Mouse (Mus musculus) kidney, embryonic 15.5 days (tissue): ENCODE measurements around the gene Hpn. TPM values are rescaled to one million over a fixed set of nuclear protein-coding genes. Genes with fewer than 3 reads are reported as not detected.

Source experiments
- ATAC-seq: fragments of 200-750 bp; cut with Nextera tagmentation; replicated peaks from 2 replicates; pipeline ENCODE4 v1.8.0; 2017; ENCODE audit warnings: moderate TSS enrichment; ENCODE audit not compliant: low FRiP score
- H3K27ac ChIP-seq: fragments of 300-500 bp; sonication (generic); 2 replicates; pipeline ENCODE4 v1.5.1; 2015; ENCODE audit warnings: mild to moderate bottlenecking, inconsistent platforms
- H3K27me3 ChIP-seq: fragments of 300-500 bp; sonication (generic); 2 replicates; pipeline ENCODE4 v1.6.1; 2015; ENCODE audit warnings: inconsistent platforms
- H3K36me3 ChIP-seq: fragments of 300-500 bp; sonication (generic); 2 replicates; pipeline ENCODE4 v1.6.1; 2015; ENCODE audit warnings: inconsistent platforms
- H3K4me1 ChIP-seq: fragments of 300-500 bp; sonication (generic); 2 replicates; pipeline ENCODE4 v1.6.1; 2015; ENCODE audit warnings: inconsistent platforms
- H3K4me2 ChIP-seq: fragments of 300-500 bp; sonication (generic); 2 replicates; pipeline ENCODE4 v1.6.1; 2015; ENCODE audit warnings: moderate library complexity, mild to moderate bottlenecking, inconsistent platforms
- H3K4me3 ChIP-seq: fragments of 300-500 bp; sonication (generic); replicated peaks from 2 replicates; pipeline ENCODE4 v1.5.1; 2015; ENCODE audit warnings: mild to moderate bottlenecking, inconsistent platforms
- H3K9ac ChIP-seq: fragments of 300-500 bp; sonication (generic); 2 replicates; pipeline ENCODE4 v1.6.1; 2015; ENCODE audit warnings: mild to moderate bottlenecking, inconsistent platforms
- H3K9me3 ChIP-seq: fragments of 300-500 bp; sonication (generic); replicated peaks from 2 replicates; pipeline ENCODE4 v1.6.1; 2016; ENCODE audit warnings: inconsistent platforms
- WGBS: fragments of 180-500 bp; shearing (Covaris S2); methylation state at CpG from one replicate; pipeline ENCODE4 v1.1.7; 2015; ENCODE audit warnings: mixed read lengths; 5-methylcytosine and 5-hydroxymethylcytosine counted together
- polyA plus RNA-seq: library from polyadenylated mRNA; unstranded; fragments of >200 nt; fragmentation: Nextera tagmentation; extraction: Ambion mirVana; gene quantifications from 2 replicates; pipeline ENCODE4 v1.2.1, GENCODE M21; 2015

Gene Hpn
- polyA plus RNA-seq, 1 experiment from 2014 or later, result 45.0 TPM

DNA sequence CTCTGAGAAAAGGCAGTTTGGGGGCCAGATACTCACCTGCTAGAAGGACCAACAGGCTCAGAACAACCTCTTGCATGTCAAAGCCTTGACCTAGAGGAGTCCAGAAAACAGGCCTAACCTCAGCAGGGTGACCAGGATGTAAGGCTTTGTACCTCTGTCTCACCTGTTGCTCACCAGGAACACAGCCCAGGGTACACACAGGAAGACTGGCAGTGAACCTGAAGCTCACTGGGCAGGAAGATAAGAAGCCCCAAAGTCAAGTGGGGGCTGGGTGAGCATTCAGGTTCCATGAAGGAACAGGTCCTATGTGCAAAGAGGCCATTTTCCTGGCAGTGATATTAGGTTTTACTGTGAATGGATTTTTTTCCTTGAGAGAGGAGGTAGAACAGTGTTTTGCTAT, 41.5 kb downstream of the Hpn start:
- H3K27ac ChIP-seq, result 0 out of 2 replicates have a peak overlapping the region, but pooled peaks have one; percentile 22

DNA sequence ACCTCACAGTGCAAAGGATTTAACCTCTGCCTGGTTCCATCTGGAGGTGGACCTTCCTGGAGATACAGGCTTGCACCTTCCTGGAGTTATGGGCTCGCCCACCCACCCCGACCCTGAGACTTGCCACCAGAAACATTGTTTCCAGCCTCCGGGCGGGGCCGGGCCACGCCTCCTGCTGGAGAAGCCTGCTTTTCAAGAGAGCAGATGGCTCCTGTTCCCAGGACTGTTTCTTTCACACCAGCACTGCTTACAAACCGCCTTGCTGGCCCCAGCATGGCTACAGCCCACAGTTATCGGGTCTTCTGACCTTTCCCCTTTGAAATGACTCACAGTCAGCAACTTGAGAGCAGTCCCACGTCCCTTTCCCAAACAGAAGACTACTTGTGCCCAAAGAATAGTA, 42.8 kb downstream of the Hpn start:
- H3K9ac ChIP-seq, result no peak overlapping the region
- H3K9me3 ChIP-seq, result no peaks in the 10 kb centered on the region
- 0 out of 2 replicates have a peak overlapping the region, but pooled peaks have one; percentile 14 for H3K4me2 ChIP-seq
- no peaks in the 10 kb centered on the region for H3K27me3 ChIP-seq
- H3K4me1 ChIP-seq, result peaks cover 36% of the 10 kb centered on the region
- H3K27ac ChIP-seq, result peak overlapping the region; percentile 30
- no peak for ATAC-seq
- H3K4me3 ChIP-seq, result no peak overlapping the region
- H3K36me3 ChIP-seq, result no peaks in the 10 kb centered on the region
- WGBS, result 17% methylated on average over 9 of the region's 9 CpGs

More for the DNA sequence above, 41.5 kb downstream of the Hpn start:
- peaks cover 24% of the 10 kb centered on the region for H3K4me1 ChIP-seq
- no peak overlapping the region for H3K4me2 ChIP-seq
- ATAC-seq, result no peak
- no peaks in the 10 kb centered on the region for H3K9me3 ChIP-seq
- H3K9ac ChIP-seq, result no peak overlapping the region
- H3K36me3 ChIP-seq, result no peaks in the 10 kb centered on the region
- no peak overlapping the region for H3K4me3 ChIP-seq
- H3K27me3 ChIP-seq, result no peaks in the 10 kb centered on the region

- Histone ChIP-seq H3K27ac (no peak overlapping the region), H3K9me3 (no peaks in the 10 kb centered on the region), H3K36me3 (no peaks in the 10 kb centered on the region), H3K4me2 (no peak overlapping the region), H3K9ac (no peak overlapping the region), H3K4me1 (peaks cover 41% of the 10 kb centered on the region), H3K27me3 (no peaks in the 10 kb centered on the region), H3K4me3 (no peak overlapping the region)
- WGBS, result 71% methylated on average over 6 of the region's 6 CpGs
- no peak for ATAC-seq
Observed at GRCm38 (mm10) chr7:31070324-31070723, 44.8 kb downstream of the Hpn start.

DNA sequence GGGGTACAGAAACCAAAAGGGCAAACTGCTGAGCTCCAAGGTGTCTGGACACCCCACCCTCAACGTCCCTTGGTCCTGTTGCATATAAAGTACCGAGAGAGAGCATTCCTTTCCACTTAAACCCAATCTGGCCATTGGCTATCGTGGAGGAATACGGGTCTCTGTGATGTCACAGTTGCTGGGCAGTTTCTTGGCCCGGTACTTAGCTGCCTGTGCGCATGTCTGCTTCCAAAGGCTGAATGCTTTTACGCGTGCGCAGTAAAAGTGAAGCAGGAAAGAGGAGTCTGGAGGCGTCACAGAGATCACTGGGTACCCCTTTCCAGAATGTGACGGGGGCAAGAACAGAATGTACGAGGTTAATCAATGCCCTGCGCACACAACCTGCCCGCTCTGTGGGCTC, 45.6 kb downstream of the Hpn start:
- Histone ChIP-seq H3K36me3 (no peaks in the 10 kb centered on the region), H3K9me3 (no peaks in the 10 kb centered on the region), H3K4me3 (no peak overlapping the region), H3K27me3 (no peaks in the 10 kb centered on the region), H3K4me1 (peaks cover 41% of the 10 kb centered on the region), H3K4me2 (no peak overlapping the region), H3K27ac (no peak overlapping the region), H3K9ac (no peak overlapping the region)
- no peak for ATAC-seq
- 82% methylated on average over 14 of the region's 14 CpGs for WGBS

DNA sequence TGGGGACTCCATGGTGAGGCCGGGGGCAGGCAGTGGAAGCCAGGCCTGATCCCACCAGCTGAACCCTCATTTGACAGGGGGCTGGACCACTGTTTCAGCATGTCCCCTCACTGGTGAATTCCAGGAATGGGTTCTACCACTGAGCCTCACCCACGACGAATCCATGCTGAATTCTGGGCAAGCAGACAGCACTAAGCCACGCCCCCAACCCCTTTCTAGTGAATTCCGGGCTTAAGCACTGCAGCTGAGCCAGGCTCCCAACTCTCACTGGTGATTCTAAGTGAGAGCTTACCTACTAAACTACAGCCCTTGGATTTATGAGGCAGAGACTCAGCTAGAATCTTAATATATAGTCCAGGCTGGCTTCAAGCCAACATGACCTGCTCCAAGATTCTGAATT, 47.3 kb downstream of the Hpn start:
- Histone ChIP-seq H3K27me3 (no peaks in the 10 kb centered on the region), H3K27ac (peak overlapping the region; percentile 37; the same call in 1 of the 2 replicates), H3K4me1 (peaks cover 32% of the 10 kb centered on the region), H3K4me3 (no peak overlapping the region), H3K9ac (no peak overlapping the region), H3K36me3 (no peaks in the 10 kb centered on the region), H3K4me2 (no peak overlapping the region), H3K9me3 (no peaks in the 10 kb centered on the region)
- WGBS, result 44% methylated on average over 5 of the region's 5 CpGs
- ATAC-seq, result 0 out of 2 replicates have a peak, but pooled peaks have one; percentile 18

- no peak overlapping the region for H3K4me2 ChIP-seq
- H3K4me3 ChIP-seq, result no peak overlapping the region
- no peak overlapping the region for H3K9ac ChIP-seq
- H3K4me1 ChIP-seq, result peaks cover 17% of the 10 kb centered on the region
- 84% methylated on average over 12 of the region's 12 CpGs for WGBS
- H3K27ac ChIP-seq, result no peak overlapping the region
- H3K9me3 ChIP-seq, result no peaks in the 10 kb centered on the region
- H3K27me3 ChIP-seq, result no peaks in the 10 kb centered on the region
- no peaks in the 10 kb centered on the region for H3K36me3 ChIP-seq
- no peak for ATAC-seq
Observed at GRCm38 (mm10) chr7:31063074-31063560, 52.0 kb downstream of the Hpn start.

DNA sequence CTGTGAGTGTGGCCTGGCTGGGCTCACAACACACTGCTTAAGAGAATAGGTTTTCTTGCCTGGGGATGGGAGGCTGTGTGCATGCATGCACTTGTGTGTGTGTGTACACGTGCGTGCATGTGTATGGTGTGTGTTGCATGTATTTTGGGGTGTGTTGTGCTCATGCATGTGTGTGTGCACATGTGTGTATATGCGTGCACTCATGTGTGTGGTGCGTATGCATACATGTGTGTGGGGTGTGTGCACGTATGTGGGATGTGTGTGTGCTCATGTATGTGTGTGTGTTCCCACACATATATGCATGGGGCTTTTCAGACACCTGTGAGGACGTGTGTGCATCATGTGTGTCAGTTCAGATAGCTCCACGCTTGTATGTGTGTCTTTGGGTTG, 54.5 kb downstream of the Hpn start:
- Histone ChIP-seq H3K9ac (no peak overlapping the region), H3K4me1 (peaks cover 11% of the 10 kb centered on the region), H3K27me3 (no peaks in the 10 kb centered on the region), H3K4me3 (no peak overlapping the region), H3K9me3 (no peaks in the 10 kb centered on the region), H3K4me2 (no peak overlapping the region), H3K36me3 (no peaks in the 10 kb centered on the region), H3K27ac (no peak overlapping the region)
- 89% methylated on average over 7 of the region's 7 CpGs for WGBS
- ATAC-seq, result no peak

GRCm38 (mm10) chr7:31059919-31060620, 55.0 kb downstream of the Hpn start:
- peaks cover 17% of the 10 kb centered on the region for H3K4me1 ChIP-seq
- H3K9ac ChIP-seq, result no peak overlapping the region
- H3K4me2 ChIP-seq, result no peak overlapping the region
- no peak overlapping the region for H3K4me3 ChIP-seq
- no peaks in the 10 kb centered on the region for H3K27me3 ChIP-seq
- no peak for ATAC-seq
- H3K9me3 ChIP-seq, result no peaks in the 10 kb centered on the region
- 70% methylated on average over 11 of the region's 11 CpGs for WGBS
- H3K36me3 ChIP-seq, result no peaks in the 10 kb centered on the region
- no peak overlapping the region for H3K27ac ChIP-seq

GRCm38 (mm10) chr7:31059108-31059507, 56.0 kb downstream of the Hpn start, which contains the start of gene Lgi4:
TSS of gene Lgi4 (plus strand) at chr7:31059342.
- peak; percentile 47 for ATAC-seq
- H3K36me3 ChIP-seq, result no peaks in the 10 kb centered on the region
- no peak within 1 kb of the TSS for H3K4me3 ChIP-seq
- 2% methylated on average over 2 of the region's 2 CpGs for WGBS
- peaks cover 3% of the 10 kb centered on the region for H3K27me3 ChIP-seq
- no peak within 1 kb of the TSS for H3K9ac ChIP-seq
- no peaks in the 10 kb centered on the region for H3K9me3 ChIP-seq
- H3K4me1 ChIP-seq, result peaks cover 26% of the 10 kb centered on the region
- H3K27ac ChIP-seq, result no peak within 1 kb of the TSS
- no peak within 1 kb of the TSS for H3K4me2 ChIP-seq

DNA sequence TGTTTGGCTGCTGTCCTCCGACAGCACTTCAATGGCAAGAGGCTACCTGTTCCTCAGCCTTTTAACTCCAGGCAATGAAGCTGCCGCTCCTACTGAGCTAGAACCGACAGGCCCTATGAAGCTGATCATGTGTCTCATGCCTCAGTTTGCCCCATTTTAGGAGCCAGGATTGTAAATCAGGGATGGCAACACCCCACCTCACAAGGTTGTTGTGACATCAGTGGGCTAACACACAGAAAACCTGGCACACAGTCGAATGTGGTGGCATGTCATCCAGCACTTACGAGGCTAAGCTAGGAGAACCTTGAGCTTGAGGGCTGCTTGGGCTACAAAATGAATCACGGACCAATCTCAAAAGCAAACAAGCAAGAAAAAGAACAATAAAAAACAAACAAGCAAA, 56.9 kb downstream of the Hpn start:
- H3K36me3 ChIP-seq, result no peaks in the 10 kb centered on the region
- no peak overlapping the region for H3K4me3 ChIP-seq
- H3K4me1 ChIP-seq, result peaks cover 35% of the 10 kb centered on the region
- H3K27ac ChIP-seq, result no peak overlapping the region
- no peak for ATAC-seq
- 88% methylated on average over 6 of the region's 6 CpGs for WGBS
- no peak overlapping the region for H3K9ac ChIP-seq
- peaks cover 12% of the 10 kb centered on the region for H3K27me3 ChIP-seq
- no peak overlapping the region for H3K4me2 ChIP-seq
- no peaks in the 10 kb centered on the region for H3K9me3 ChIP-seq

DNA sequence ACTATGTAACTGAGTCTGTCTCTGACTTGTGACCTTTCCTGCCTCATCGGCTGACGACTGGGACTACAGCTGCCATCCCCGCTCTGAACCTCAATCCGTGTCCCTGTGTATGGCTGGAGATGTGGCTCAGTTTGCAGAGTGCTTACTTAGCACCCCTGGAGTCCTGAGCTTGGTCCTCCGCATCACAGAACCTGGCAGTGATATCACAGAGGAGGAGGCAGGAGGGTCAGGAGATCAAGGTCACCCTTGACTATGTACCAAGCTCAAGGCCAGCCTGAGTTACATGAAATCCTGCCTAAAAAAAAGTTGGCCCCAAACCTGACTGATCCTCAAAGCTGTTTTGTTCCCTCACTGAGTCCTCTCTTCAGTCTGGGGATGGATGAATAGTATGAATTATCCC, 57.4 kb downstream of the Hpn start:
- no peak for ATAC-seq
- Histone ChIP-seq H3K36me3 (no peaks in the 10 kb centered on the region), H3K27me3 (peaks cover 17% of the 10 kb centered on the region), H3K4me3 (no peak overlapping the region), H3K27ac (no peak overlapping the region), H3K4me1 (peaks cover 40% of the 10 kb centered on the region), H3K9me3 (no peaks in the 10 kb centered on the region), H3K4me2 (no peak overlapping the region), H3K9ac (no peak overlapping the region)
- 59% methylated on average over 5 of the region's 5 CpGs for WGBS

- no peaks in the 10 kb centered on the region for H3K36me3 ChIP-seq
- H3K4me1 ChIP-seq, result peaks cover 47% of the 10 kb centered on the region
- H3K27ac ChIP-seq, result no peak within 1 kb of the TSS
- H3K4me2 ChIP-seq, result no peak within 1 kb of the TSS
- H3K4me3 ChIP-seq, result no peak within 1 kb of the TSS
- peaks cover 23% of the 10 kb centered on the region for H3K27me3 ChIP-seq
- WGBS, result 80% methylated on average over 2 of the region's 2 CpGs
- ATAC-seq, result no peak
- no peak within 1 kb of the TSS for H3K9ac ChIP-seq
- H3K9me3 ChIP-seq, result no peaks in the 10 kb centered on the region
Observed at GRCm38 (mm10) chr7:31057071-31057470, 58.0 kb downstream of the Hpn start, which contains the start of gene Fxyd1. TSS of gene Fxyd1 (minus strand) at chr7:31057199.

DNA sequence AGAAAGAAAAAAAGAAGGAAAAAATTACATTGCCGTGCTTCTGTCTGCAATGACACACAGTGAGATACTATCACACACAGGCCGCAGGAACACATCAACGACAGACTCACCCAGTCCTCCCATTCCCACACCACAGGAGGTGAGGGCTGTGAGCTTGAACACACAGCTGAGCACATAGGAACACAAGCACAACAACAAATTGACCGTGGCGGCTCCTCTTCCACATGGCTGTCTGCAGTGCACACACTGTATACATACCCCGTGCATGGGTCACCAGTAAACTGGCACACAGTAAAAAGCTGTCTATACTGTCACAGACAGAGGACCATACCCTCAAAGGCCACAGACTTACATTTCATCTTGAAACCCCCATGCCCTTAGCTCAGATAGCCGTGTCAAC, 58.6 kb downstream of the Hpn start:
- Histone ChIP-seq H3K9ac (no peak overlapping the region), H3K9me3 (no peaks in the 10 kb centered on the region), H3K4me1 (peaks cover 53% of the 10 kb centered on the region), H3K27me3 (peaks cover 29% of the 10 kb centered on the region), H3K4me3 (no peak overlapping the region), H3K27ac (no peak overlapping the region), H3K36me3 (no peaks in the 10 kb centered on the region), H3K4me2 (no peak overlapping the region)
- WGBS, result 68% methylated on average over 7 of the region's 7 CpGs
- no peak for ATAC-seq
